Mouse (Mus musculus) kidney, adult 9 months (tissue): ENCODE results near the gene Eif3b.

ENCODE experiments used
- DNase-seq: peaks from one replicate; pipeline ENCODE4 v3.0.0; 2022

Gene Eif3b

GRCm38 (mm10) chr5:140491142-140491541 lies 72.0 kb downstream of the Eif3b start:
- DNase-seq: no peak

- DNase-seq: no peak
Measured at GRCm38 (mm10) chr5:140492684-140493233, 73.6 kb downstream of the Eif3b start.
